Mouse (Mus musculus): ENCODE data around the gene Srrm4. TPM values are rescaled to one million over a fixed set of nuclear protein-coding genes. Genes with fewer than 3 reads are reported as not detected.

Srrm4 gene
- polyA plus RNA-seq, 1 experiment from 2014 or later = 23.7 TPM

- Histone ChIP-seq H3K9me3 (peaks cover 11% of the 10 kb centered on the region; the same call in 1 of the 2 replicates), H3K4me1 (no peaks in the 10 kb centered on the region), H3K27ac (no peak overlapping the region), H3K4me3 (no peak overlapping the region), H3K36me3 (peaks cover 39% of the 10 kb centered on the region), H3K27me3 (replicated peaks) (no peaks in the 10 kb centered on the region), H3K4me2 (replicated peaks) (no peak overlapping the region), H3K9ac (no peak overlapping the region)
- ATAC-seq (ENCODE audit: low FRiP score, low read depth) = no peak
- 41% methylated on average over 11 of the region's 11 CpGs for WGBS
These were observed 45.9 kb downstream of the Srrm4 start for GRCm38 (mm10) chr5:116545746-116546145.

GRCm38 (mm10) chr5:116542317-116542716, 49.3 kb downstream of the Srrm4 start:
- H3K27me3 ChIP-seq (replicated peaks) = no peaks in the 10 kb centered on the region
- no peak for ATAC-seq (ENCODE audit: low FRiP score, low read depth)
- no peak overlapping the region for H3K4me2 ChIP-seq (replicated peaks)
- H3K36me3 ChIP-seq = peaks cover 15% of the 10 kb centered on the region
- H3K9ac ChIP-seq = no peak overlapping the region
- no peak overlapping the region for H3K27ac ChIP-seq
- H3K9me3 ChIP-seq = no peaks in the 10 kb centered on the region
- WGBS = 54% methylated on average over 7 of the region's 7 CpGs
- H3K4me1 ChIP-seq = peaks cover 10% of the 10 kb centered on the region
- H3K4me3 ChIP-seq = no peak overlapping the region

- Histone ChIP-seq H3K9me3 (no peaks in the 10 kb centered on the region), H3K4me1 (peaks cover 10% of the 10 kb centered on the region), H3K36me3 (peaks cover 9% of the 10 kb centered on the region; the same call in 1 of the 2 replicates), H3K9ac (no peak overlapping the region), H3K27me3 (replicated peaks) (no peaks in the 10 kb centered on the region), H3K4me3 (no peak overlapping the region), H3K4me2 (replicated peaks) (no peak overlapping the region), H3K27ac (no peak overlapping the region)
- WGBS = 83% methylated on average over 3 of the region's 3 CpGs
- no peak for ATAC-seq (ENCODE audit: low FRiP score, low read depth)
These were observed 50.5 kb downstream of the Srrm4 start for GRCm38 (mm10) chr5:116541128-116541527.

GRCm38 (mm10) chr5:116539360-116539759, 52.3 kb downstream of the Srrm4 start:
- Histone ChIP-seq H3K27ac (no peak overlapping the region; the same call in 1 of the 2 replicates), H3K9me3 (no peaks in the 10 kb centered on the region), H3K4me3 (no peak overlapping the region), H3K36me3 (peaks cover 10% of the 10 kb centered on the region), H3K9ac (no peak overlapping the region), H3K4me1 (peaks cover 10% of the 10 kb centered on the region), H3K27me3 (replicated peaks) (no peaks in the 10 kb centered on the region), H3K4me2 (replicated peaks) (no peak overlapping the region)
- no peak for ATAC-seq (ENCODE audit: low FRiP score, low read depth)
- WGBS = 56% methylated on average over 3 of the region's 3 CpGs

- Histone ChIP-seq H3K27ac (no peak overlapping the region; the same call in 1 of the 2 replicates), H3K9ac (no peak overlapping the region), H3K4me3 (no peak overlapping the region), H3K4me2 (replicated peaks) (no peak overlapping the region), H3K27me3 (replicated peaks) (no peaks in the 10 kb centered on the region), H3K4me1 (peaks cover 10% of the 10 kb centered on the region), H3K9me3 (no peaks in the 10 kb centered on the region), H3K36me3 (peaks cover 10% of the 10 kb centered on the region)
- 60% methylated on average over 3 of the region's 3 CpGs for WGBS
- ATAC-seq (ENCODE audit: low FRiP score, low read depth) = no peak
These were observed 53.1 kb downstream of the Srrm4 start for GRCm38 (mm10) chr5:116538491-116538890.

- Histone ChIP-seq H3K27me3 (replicated peaks) (no peaks in the 10 kb centered on the region), H3K4me2 (replicated peaks) (no peak overlapping the region), H3K9ac (no peak overlapping the region), H3K36me3 (no peaks in the 10 kb centered on the region), H3K9me3 (no peaks in the 10 kb centered on the region), H3K4me3 (no peak overlapping the region), H3K27ac (no peak overlapping the region), H3K4me1 (peaks cover 18% of the 10 kb centered on the region; the same call in 1 of the 2 replicates)
- WGBS = 45% methylated on average over 4 of the region's 4 CpGs
- ATAC-seq (ENCODE audit: low FRiP score, low read depth) = no peak
These were observed 65.3 kb downstream of the Srrm4 start for GRCm38 (mm10) chr5:116526324-116526723.

- Histone ChIP-seq H3K4me2 (replicated peaks) (no peak overlapping the region), H3K36me3 (no peaks in the 10 kb centered on the region), H3K9me3 (no peaks in the 10 kb centered on the region), H3K4me3 (no peak overlapping the region), H3K4me1 (peaks cover 18% of the 10 kb centered on the region; the same call in 1 of the 2 replicates), H3K9ac (no peak overlapping the region), H3K27ac (no peak overlapping the region), H3K27me3 (replicated peaks) (no peaks in the 10 kb centered on the region)
- ATAC-seq (ENCODE audit: low FRiP score, low read depth) = no peak
- WGBS = 71% methylated on average over 8 of the region's 8 CpGs
These were observed 66.3 kb downstream of the Srrm4 start for GRCm38 (mm10) chr5:116525308-116525707.

GRCm38 (mm10) chr5:116523553-116523952, 68.1 kb downstream of the Srrm4 start:
- Histone ChIP-seq H3K36me3 (no peaks in the 10 kb centered on the region), H3K4me2 (replicated peaks) (no peak overlapping the region), H3K27me3 (replicated peaks) (no peaks in the 10 kb centered on the region), H3K4me3 (no peak overlapping the region), H3K9ac (no peak overlapping the region), H3K27ac (no peak overlapping the region), H3K9me3 (no peaks in the 10 kb centered on the region), H3K4me1 (peaks cover 18% of the 10 kb centered on the region; the same call in 1 of the 2 replicates)
- WGBS = 88% methylated on average over 8 of the region's 8 CpGs
- no peak for ATAC-seq (ENCODE audit: low FRiP score, low read depth)

GRCm38 (mm10) chr5:116523079-116523478, 68.5 kb downstream of the Srrm4 start:
- WGBS = 59% methylated on average over 9 of the region's 9 CpGs
- no peak overlapping the region for H3K4me2 ChIP-seq (replicated peaks)
- no peak for ATAC-seq (ENCODE audit: low FRiP score, low read depth)

GRCm38 (mm10) chr5:116522273-116522672, 69.3 kb downstream of the Srrm4 start:
- ATAC-seq (ENCODE audit: low FRiP score, low read depth) = no peak
- Histone ChIP-seq H3K4me3 (no peak overlapping the region), H3K36me3 (no peaks in the 10 kb centered on the region), H3K27me3 (replicated peaks) (no peaks in the 10 kb centered on the region), H3K4me2 (replicated peaks) (no peak overlapping the region), H3K27ac (no peak overlapping the region), H3K4me1 (peaks cover 18% of the 10 kb centered on the region; the same call in 1 of the 2 replicates), H3K9ac (no peak overlapping the region), H3K9me3 (no peaks in the 10 kb centered on the region)
- 87% methylated on average over 11 of the region's 11 CpGs for WGBS

More at GRCm38 (mm10) chr5:116523079-116523478, 68.5 kb downstream of the Srrm4 start:
- Histone ChIP-seq H3K4me3 (no peak overlapping the region), H3K4me1 (peaks cover 18% of the 10 kb centered on the region; the same call in 1 of the 2 replicates), H3K27me3 (replicated peaks) (no peaks in the 10 kb centered on the region), H3K9me3 (no peaks in the 10 kb centered on the region), H3K36me3 (no peaks in the 10 kb centered on the region), H3K27ac (no peak overlapping the region), H3K9ac (no peak overlapping the region)

- no peak overlapping the region for H3K4me2 ChIP-seq (replicated peaks)
- H3K36me3 ChIP-seq = no peaks in the 10 kb centered on the region
- no peak overlapping the region for H3K9ac ChIP-seq
- H3K27me3 ChIP-seq (replicated peaks) = no peaks in the 10 kb centered on the region
- H3K9me3 ChIP-seq = no peaks in the 10 kb centered on the region
- H3K27ac ChIP-seq = no peak overlapping the region
- ATAC-seq (ENCODE audit: low FRiP score, low read depth) = no peak
- no peak overlapping the region for H3K4me3 ChIP-seq
- WGBS = 29% methylated on average over 4 of the region's 4 CpGs
- peaks cover 2% of the 10 kb centered on the region; the same call in 1 of the 2 replicates for H3K4me1 ChIP-seq
These were observed 73.6 kb downstream of the Srrm4 start for GRCm38 (mm10) chr5:116518047-116518446.

- Histone ChIP-seq H3K4me2 (replicated peaks) (no peak overlapping the region), H3K9me3 (no peaks in the 10 kb centered on the region), H3K27ac (no peak overlapping the region), H3K4me3 (no peak overlapping the region), H3K36me3 (0 out of 2 replicates have a peak, but pooled peaks cover 3% of the 10 kb centered on the region), H3K27me3 (replicated peaks) (no peaks in the 10 kb centered on the region), H3K4me1 (peaks cover 4% of the 10 kb centered on the region; the same call in 1 of the 2 replicates), H3K9ac (no peak overlapping the region)
- no peak for ATAC-seq (ENCODE audit: low FRiP score, low read depth)
- 76% methylated on average over 4 of the region's 4 CpGs for WGBS
These were observed 79.5 kb downstream of the Srrm4 start for GRCm38 (mm10) chr5:116512135-116512534.

GRCm38 (mm10) chr5:116510229-116510628, 81.4 kb downstream of the Srrm4 start:
- H3K27me3 ChIP-seq (replicated peaks) = no peaks in the 10 kb centered on the region
- 0 out of 2 replicates have a peak, but pooled peaks cover 3% of the 10 kb centered on the region for H3K36me3 ChIP-seq
- no peak overlapping the region for H3K27ac ChIP-seq
- WGBS = 85% methylated on average over 5 of the region's 5 CpGs
- no peak for ATAC-seq (ENCODE audit: low FRiP score, low read depth)
- H3K9ac ChIP-seq = no peak overlapping the region
- H3K4me1 ChIP-seq = peaks cover 5% of the 10 kb centered on the region; the same call in 1 of the 2 replicates
- no peak overlapping the region for H3K4me2 ChIP-seq (replicated peaks)
- H3K4me3 ChIP-seq = no peak overlapping the region
- H3K9me3 ChIP-seq = no peaks in the 10 kb centered on the region

All from neural tube, embryonic 12.5 days (tissue).